Mouse (Mus musculus) forebrain, embryonic 15.5 days (tissue): ENCODE measurements around the gene Cd47. TPM values are rescaled to one million over a fixed set of nuclear protein-coding genes. Genes with fewer than 3 reads are reported as not detected.
"Not testable (repeated sequence)": the region's sequence is repeated elsewhere in the genome, so short reads cannot be mapped to it uniquely, and the experiment has no call there.

Experiments used
- ATAC-seq: fragments of 200-750 bp; cut with Nextera tagmentation; replicated peaks from 2 replicates; pipeline ENCODE4 v1.8.0; 2017; ENCODE audit warnings: mild to moderate bottlenecking, moderate TSS enrichment, moderate library complexity
- H3K27ac ChIP-seq: fragments of 300-500 bp; sonication (generic); replicated peaks from 2 replicates; pipeline ENCODE4 v1.5.1; 2015; ENCODE audit warnings: mild to moderate bottlenecking, inconsistent platforms
- H3K27me3 ChIP-seq: fragments of 300-500 bp; sonication (generic); 2 replicates; pipeline ENCODE4 v1.6.1; 2015; ENCODE audit warnings: inconsistent platforms
- H3K36me3 ChIP-seq: fragments of 300-500 bp; sonication (generic); 2 replicates; pipeline ENCODE4 v1.6.1; 2015; ENCODE audit warnings: mild to moderate bottlenecking, inconsistent platforms
- H3K4me1 ChIP-seq: fragments of 300-500 bp; sonication (generic); 2 replicates; pipeline ENCODE4 v1.6.1; 2015; ENCODE audit warnings: inconsistent platforms
- H3K4me2 ChIP-seq: fragments of 300-500 bp; sonication (generic); replicated peaks from 2 replicates; pipeline ENCODE4 v1.6.1; 2015; ENCODE audit warnings: mild to moderate bottlenecking, inconsistent platforms
- H3K4me3 ChIP-seq: fragments of 300-500 bp; sonication (generic); 2 replicates; pipeline ENCODE4 v1.5.1; 2015; ENCODE audit warnings: mild to moderate bottlenecking, inconsistent platforms
- H3K9ac ChIP-seq: fragments of 300-500 bp; sonication (generic); replicated peaks from 2 replicates; pipeline ENCODE4 v1.6.1; 2015; ENCODE audit warnings: mild to moderate bottlenecking, inconsistent platforms
- H3K9me3 ChIP-seq: fragments of 300-500 bp; sonication (generic); 2 replicates; pipeline ENCODE4 v1.6.1; 2016; ENCODE audit warnings: inconsistent platforms
- WGBS: fragments of 180-500 bp; shearing (Covaris S2); methylation state at CpG from one replicate; pipeline ENCODE4 v1.1.7; 2015; ENCODE audit warnings: mixed read lengths; 5-methylcytosine and 5-hydroxymethylcytosine counted together
- polyA plus RNA-seq: library from polyadenylated mRNA; unstranded; fragments of >200 nt; fragmentation: Nextera tagmentation; extraction: Ambion mirVana; gene quantifications from 2 replicates; pipeline ENCODE4 v1.2.1, GENCODE M21; 2015

Gene Cd47
- polyA plus RNA-seq, 1 experiment from 2014 or later: 123 TPM

- no peak overlapping the region for H3K27ac ChIP-seq
- no peaks in the 10 kb centered on the region for H3K36me3 ChIP-seq
- ATAC-seq: no peak
- no peaks in the 10 kb centered on the region for H3K27me3 ChIP-seq
- 81% methylated on average over 4 of the region's 4 CpGs for WGBS
- H3K4me3 ChIP-seq: no peak overlapping the region
- no peak overlapping the region for H3K9ac ChIP-seq
- H3K4me1 ChIP-seq: peaks cover 10% of the 10 kb centered on the region; the same call in 1 of the 2 replicates
- no peaks in the 10 kb centered on the region for H3K9me3 ChIP-seq
- H3K4me2 ChIP-seq: no peak overlapping the region
Measured at GRCm38 (mm10) chr16:49814419-49814818, 14.1 kb downstream of the Cd47 start.

- Histone ChIP-seq H3K9ac (no peak overlapping the region), H3K9me3 (no peaks in the 10 kb centered on the region), H3K4me2 (no peak overlapping the region), H3K27me3 (no peaks in the 10 kb centered on the region), H3K27ac (no peak overlapping the region), H3K36me3 (no peaks in the 10 kb centered on the region), H3K4me1 (peaks cover 10% of the 10 kb centered on the region; the same call in 1 of the 2 replicates), H3K4me3 (no peak overlapping the region)
- WGBS: 87% methylated on average over 3 of the region's 3 CpGs
- no peak for ATAC-seq
Measured at GRCm38 (mm10) chr16:49816889-49817288, 16.6 kb downstream of the Cd47 start.

- Histone ChIP-seq H3K9me3 (no peaks in the 10 kb centered on the region), H3K4me3 (no peak overlapping the region), H3K36me3 (no peaks in the 10 kb centered on the region), H3K9ac (no peak overlapping the region), H3K4me1 (peaks cover 4% of the 10 kb centered on the region; the same call in 1 of the 2 replicates), H3K27ac (no peak overlapping the region), H3K4me2 (no peak overlapping the region), H3K27me3 (no peaks in the 10 kb centered on the region)
- no peak for ATAC-seq
- WGBS: 88% methylated on average over 5 of the region's 5 CpGs
Measured at GRCm38 (mm10) chr16:49818146-49818545, 17.8 kb downstream of the Cd47 start.

- no peak overlapping the region for H3K4me3 ChIP-seq
- ATAC-seq: no peak
- H3K27ac ChIP-seq: no peak overlapping the region
- no peaks in the 10 kb centered on the region for H3K27me3 ChIP-seq
- WGBS: 91% methylated on average over 6 of the region's 6 CpGs
- no peaks in the 10 kb centered on the region for H3K9me3 ChIP-seq
- H3K4me2 ChIP-seq: no peak overlapping the region
- H3K9ac ChIP-seq: no peak overlapping the region
- H3K36me3 ChIP-seq: no peaks in the 10 kb centered on the region
- no peaks in the 10 kb centered on the region for H3K4me1 ChIP-seq
Measured at GRCm38 (mm10) chr16:49818627-49819026, 18.3 kb downstream of the Cd47 start.

- Histone ChIP-seq H3K27me3 (no peaks in the 10 kb centered on the region), H3K36me3 (no peaks in the 10 kb centered on the region), H3K9ac (no peak overlapping the region), H3K4me2 (no peak overlapping the region), H3K9me3 (no peaks in the 10 kb centered on the region), H3K27ac (no peak overlapping the region), H3K4me1 (no peaks in the 10 kb centered on the region), H3K4me3 (no peak overlapping the region)
- ATAC-seq: no peak
- WGBS: 89% methylated on average over 3 of the region's 3 CpGs
Measured at GRCm38 (mm10) chr16:49819494-49819893, 19.2 kb downstream of the Cd47 start.

- not testable (repeated sequence) for H3K4me2 ChIP-seq, H3K27me3 ChIP-seq, H3K9ac ChIP-seq, H3K9me3 ChIP-seq, ATAC-seq, H3K36me3 ChIP-seq, H3K27ac ChIP-seq, H3K4me3 ChIP-seq
- H3K4me1 ChIP-seq: peaks cover 10% of the 10 kb centered on the region; the same call in 1 of the 2 replicates
- 82% methylated on average over 3 of the region's 3 CpGs for WGBS
Measured at GRCm38 (mm10) chr16:49830911-49831310, 30.6 kb downstream of the Cd47 start.

GRCm38 (mm10) chr16:49832339-49832738 lies 32.0 kb downstream of the Cd47 start:
- Histone ChIP-seq H3K4me2 (no peak overlapping the region), H3K27ac (no peak overlapping the region), H3K9ac (no peak overlapping the region), H3K27me3 (no peaks in the 10 kb centered on the region), H3K4me3 (no peak overlapping the region), H3K9me3 (no peaks in the 10 kb centered on the region), H3K4me1 (peaks cover 10% of the 10 kb centered on the region; the same call in 1 of the 2 replicates), H3K36me3 (no peaks in the 10 kb centered on the region)
- no peak for ATAC-seq
- 86% methylated on average over 3 of the region's 3 CpGs for WGBS

- peak; percentile 75 for ATAC-seq
- H3K4me2 ChIP-seq: no peak overlapping the region
- H3K4me3 ChIP-seq: no peak overlapping the region
- no peak overlapping the region for H3K9ac ChIP-seq
- no peaks in the 10 kb centered on the region for H3K27me3 ChIP-seq
- peak overlapping the region; percentile 35; the same call in 1 of the 2 replicates for H3K27ac ChIP-seq
- H3K9me3 ChIP-seq: no peaks in the 10 kb centered on the region
- WGBS: 47% methylated on average over 4 of the region's 4 CpGs
- H3K36me3 ChIP-seq: no peaks in the 10 kb centered on the region
- peaks cover 10% of the 10 kb centered on the region; the same call in 1 of the 2 replicates for H3K4me1 ChIP-seq
Measured at GRCm38 (mm10) chr16:49834130-49834693, 33.9 kb downstream of the Cd47 start.

GRCm38 (mm10) chr16:49836634-49837164 lies 36.4 kb downstream of the Cd47 start:
- H3K9ac ChIP-seq: no peak overlapping the region
- no peak overlapping the region for H3K27ac ChIP-seq
- no peak overlapping the region for H3K4me3 ChIP-seq
- no peak overlapping the region for H3K4me2 ChIP-seq
- WGBS: 89% methylated on average over 6 of the region's 6 CpGs
- no peaks in the 10 kb centered on the region for H3K9me3 ChIP-seq
- no peak for ATAC-seq
- no peaks in the 10 kb centered on the region for H3K36me3 ChIP-seq
- H3K27me3 ChIP-seq: no peaks in the 10 kb centered on the region
- H3K4me1 ChIP-seq: peaks cover 14% of the 10 kb centered on the region

GRCm38 (mm10) chr16:49838923-49839322 lies 38.6 kb downstream of the Cd47 start:
- WGBS: 89% methylated on average over 6 of the region's 6 CpGs
- no peak overlapping the region for H3K4me2 ChIP-seq
- H3K9me3 ChIP-seq: no peaks in the 10 kb centered on the region
- H3K4me3 ChIP-seq: no peak overlapping the region
- no peaks in the 10 kb centered on the region for H3K36me3 ChIP-seq
- 0 out of 2 replicates have a peak overlapping the region, but pooled peaks have one; percentile 8 for H3K27ac ChIP-seq
- no peaks in the 10 kb centered on the region for H3K27me3 ChIP-seq
- no peak for ATAC-seq
- no peak overlapping the region for H3K9ac ChIP-seq
- peaks cover 14% of the 10 kb centered on the region for H3K4me1 ChIP-seq

GRCm38 (mm10) chr16:49839681-49840535 lies 39.6 kb downstream of the Cd47 start:
- Histone ChIP-seq H3K9ac (no peak overlapping the region), H3K27ac (0 out of 2 replicates have a peak overlapping the region, but pooled peaks have one; percentile 29), H3K4me1 (peaks cover 6% of the 10 kb centered on the region), H3K27me3 (no peaks in the 10 kb centered on the region), H3K9me3 (no peaks in the 10 kb centered on the region), H3K36me3 (no peaks in the 10 kb centered on the region), H3K4me2 (no peak overlapping the region), H3K4me3 (no peak overlapping the region)
- peak; percentile 75 for ATAC-seq
- 61% methylated on average over 15 of the region's 15 CpGs for whole genome bisulfite sequencing

- no peak overlapping the region for H3K4me2 ChIP-seq
- H3K9me3 ChIP-seq: no peaks in the 10 kb centered on the region
- no peak overlapping the region for H3K4me3 ChIP-seq
- no peak overlapping the region for H3K9ac ChIP-seq
- H3K27me3 ChIP-seq: no peaks in the 10 kb centered on the region
- H3K36me3 ChIP-seq: no peaks in the 10 kb centered on the region
- peaks cover 4% of the 10 kb centered on the region for H3K4me1 ChIP-seq
- ATAC-seq: no peak
- 74% methylated on average over 1 of the region's 1 CpGs for WGBS
- no peak overlapping the region for H3K27ac ChIP-seq
Measured at GRCm38 (mm10) chr16:49843723-49844122, 43.4 kb downstream of the Cd47 start.
